Mouse (Mus musculus) frontal cortex, adult (tissue): ENCODE measurements around the gene Npb.
"Not testable (repeated sequence)": the region's sequence is repeated elsewhere in the genome, so short reads cannot be mapped to it uniquely, and the experiment has no call there.

Source experiments
- ATAC-seq: cut with Nextera tagmentation; 2 replicates; pipeline ENCODE4 v1.9.2; 2017; ENCODE audit warnings: mild to moderate bottlenecking, moderate library complexity, mixed read lengths; ENCODE audit not compliant: low TSS enrichment

Npb gene

DNA sequence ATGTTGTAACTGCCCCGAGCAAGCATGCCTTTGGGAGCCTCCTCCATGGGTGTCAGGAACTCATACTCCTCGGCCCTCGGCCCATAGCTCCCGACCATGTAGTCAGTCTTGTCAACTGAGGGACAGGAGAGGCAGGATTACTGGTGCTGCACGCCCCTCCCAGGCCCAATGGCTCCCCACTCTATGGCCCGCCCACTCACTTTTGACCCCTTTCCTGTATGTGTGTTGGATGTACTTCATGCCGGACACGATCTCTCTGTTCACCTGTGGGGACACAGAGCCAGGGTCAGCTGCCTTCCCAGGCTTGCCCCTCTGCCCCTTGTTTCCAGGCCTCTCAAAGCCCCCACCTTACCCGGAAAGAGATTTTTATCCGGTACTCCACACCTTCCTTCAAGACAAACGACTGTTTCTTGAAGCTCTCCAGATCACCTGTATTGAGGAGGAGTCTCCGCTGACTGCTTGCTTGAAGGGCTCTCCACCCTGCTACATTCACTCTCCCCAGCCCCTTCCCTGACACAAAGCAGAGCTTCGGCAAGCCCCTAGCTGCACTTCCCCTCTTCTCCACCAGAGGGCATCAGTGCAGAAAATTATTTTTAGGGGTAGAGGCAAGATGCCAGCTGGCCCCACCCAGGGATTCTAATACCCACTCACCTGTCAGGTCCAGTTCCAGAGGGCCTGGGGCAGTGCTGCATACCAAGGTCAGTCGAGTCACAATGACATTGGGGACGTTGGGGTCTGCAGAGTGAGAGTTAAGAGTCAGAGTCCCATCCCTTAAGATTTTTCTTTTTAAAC is 28.8 kb upstream of the Npb start:
- ATAC-seq: no peak

DNA sequence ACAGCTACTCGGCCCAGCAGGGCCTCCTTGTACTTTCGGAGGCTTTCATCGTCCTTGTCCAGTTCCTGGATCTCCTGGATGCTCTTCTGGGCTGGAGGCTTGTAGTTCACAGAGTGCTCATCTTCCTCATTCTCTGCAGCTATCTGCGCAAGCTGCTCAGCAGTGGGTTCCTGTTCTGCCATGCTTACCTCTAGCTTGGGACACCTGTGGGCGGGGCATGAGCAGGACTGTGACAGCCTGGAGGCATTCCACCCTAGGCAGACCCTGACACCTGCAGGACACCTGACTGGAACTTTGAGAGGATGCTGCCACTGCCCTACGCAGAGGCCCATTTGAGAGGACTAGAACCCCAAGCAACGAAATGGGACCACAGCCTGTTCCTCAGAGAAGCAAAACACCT is 28.1 kb upstream of the Npb start:
- no peak for ATAC-seq

DNA sequence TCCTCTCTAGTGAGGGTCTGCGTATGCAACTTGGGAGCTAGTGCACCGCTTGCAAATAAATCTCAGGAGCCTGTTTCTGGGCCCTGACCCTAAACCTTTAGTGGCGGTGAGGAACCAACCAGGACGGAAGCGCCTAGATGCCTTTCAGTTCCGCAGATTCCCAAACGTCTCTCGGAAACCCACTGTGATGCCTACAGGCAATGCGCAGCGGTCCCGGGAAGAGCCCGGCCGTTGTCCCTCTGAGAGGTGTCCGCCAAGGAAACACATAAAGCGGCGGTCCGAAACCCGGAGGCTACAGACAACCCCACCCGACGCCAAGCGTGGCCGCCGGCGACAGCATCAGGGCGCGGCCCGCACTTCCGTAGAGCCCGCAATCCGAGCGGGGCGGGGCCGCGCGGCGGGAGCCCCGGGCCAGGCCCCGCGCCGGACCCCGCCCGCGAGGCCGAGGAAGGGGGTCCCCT is 27.4 kb upstream of the Npb start:
- 0 out of 2 replicates have a peak, but pooled peaks have one; percentile 12 for ATAC-seq

DNA sequence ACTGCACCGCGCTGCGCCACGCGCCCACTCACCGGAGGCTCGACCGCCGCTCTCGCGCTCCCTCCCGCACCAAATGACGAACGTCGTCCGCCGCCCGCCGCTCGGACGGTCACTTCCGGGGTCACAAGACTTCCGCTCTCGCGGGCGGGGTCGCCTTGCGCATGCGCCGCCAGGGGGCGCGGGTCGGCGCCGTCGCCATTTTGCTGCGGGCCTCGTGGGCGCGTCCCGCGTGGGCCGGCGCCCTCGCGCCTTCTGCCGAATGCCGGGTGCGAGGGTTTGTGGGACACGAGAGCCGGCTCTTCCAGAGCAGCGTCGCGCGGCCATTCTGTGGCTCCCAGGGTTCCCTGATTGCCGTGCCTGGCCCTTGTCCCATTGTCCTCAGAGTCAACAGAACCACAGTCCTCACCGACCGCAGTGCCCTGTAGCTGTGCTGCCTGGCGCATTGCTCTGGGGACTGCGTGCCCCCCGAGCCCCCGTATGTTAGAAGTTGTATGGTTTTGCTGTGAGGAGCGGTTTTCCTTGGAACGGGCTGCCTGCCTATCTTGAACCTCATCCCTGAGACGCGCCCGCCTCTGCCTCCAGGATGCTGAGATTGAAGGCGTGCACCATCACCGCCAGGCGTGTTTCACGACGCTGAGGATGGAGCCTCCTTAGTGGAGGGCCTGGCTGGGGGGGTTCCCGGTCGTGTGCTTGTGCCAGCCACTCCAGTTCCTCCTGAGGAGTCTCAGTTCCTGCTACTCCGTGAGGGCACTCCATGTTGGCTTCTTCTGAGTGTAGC is 26.6 kb upstream of the Npb start, which contains the start of gene Arhgdia:
TSS of gene Arhgdia (minus strand) at position 135 of the 778 bp plus-strand sequence.
- peak; percentile 57; the same call in 1 of the 2 replicates for ATAC-seq

DNA sequence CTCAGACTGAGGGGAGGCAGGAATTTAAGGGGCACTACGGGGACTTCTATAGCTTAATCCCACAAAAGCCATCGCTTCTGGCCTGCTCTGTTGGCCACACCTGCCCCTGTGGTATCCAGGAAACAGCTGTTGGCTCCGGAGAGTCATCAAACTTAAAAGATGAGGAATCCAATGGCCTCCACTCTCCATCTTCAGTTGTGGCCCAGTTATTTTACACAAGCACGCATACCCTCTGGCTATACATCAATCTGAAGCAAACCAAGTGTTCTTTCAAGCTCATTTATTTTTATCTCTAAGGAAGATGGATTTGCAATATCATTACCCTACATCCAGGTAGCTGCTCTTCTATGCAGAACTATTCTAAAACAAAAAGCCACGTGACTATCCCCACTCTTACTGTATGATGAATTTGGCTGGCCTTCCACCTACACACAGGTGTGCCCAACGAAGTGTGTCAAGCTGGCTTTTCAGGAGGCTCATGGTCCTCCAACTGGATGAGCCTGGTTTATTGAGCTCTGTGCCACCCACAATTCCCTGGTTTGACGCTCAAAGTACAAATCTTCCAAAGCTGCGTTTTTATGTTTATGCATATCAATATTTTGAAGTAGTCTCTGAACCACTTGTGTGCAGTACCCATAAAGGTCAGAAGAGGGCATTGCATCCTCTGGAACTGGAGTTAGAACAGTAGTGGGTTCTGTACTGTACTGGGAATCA is 25.9 kb upstream of the Npb start:
- ATAC-seq: no peak

DNA sequence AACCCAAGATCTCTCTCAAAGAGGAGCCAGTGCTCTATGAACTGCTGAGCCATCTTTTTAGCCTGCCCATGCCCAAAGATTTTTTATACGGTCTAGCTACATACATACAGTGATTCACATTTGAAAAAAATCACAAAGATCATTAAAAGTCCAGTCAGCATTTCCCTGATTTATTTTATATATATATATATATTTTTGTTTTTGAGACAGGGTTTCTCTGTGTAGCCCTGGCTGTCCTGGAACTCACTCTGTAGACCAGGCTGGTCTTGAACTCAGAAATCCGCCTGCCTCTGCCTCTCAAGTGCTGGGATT is 25.3 kb upstream of the Npb start:
- ATAC-seq: not testable (repeated sequence)

DNA sequence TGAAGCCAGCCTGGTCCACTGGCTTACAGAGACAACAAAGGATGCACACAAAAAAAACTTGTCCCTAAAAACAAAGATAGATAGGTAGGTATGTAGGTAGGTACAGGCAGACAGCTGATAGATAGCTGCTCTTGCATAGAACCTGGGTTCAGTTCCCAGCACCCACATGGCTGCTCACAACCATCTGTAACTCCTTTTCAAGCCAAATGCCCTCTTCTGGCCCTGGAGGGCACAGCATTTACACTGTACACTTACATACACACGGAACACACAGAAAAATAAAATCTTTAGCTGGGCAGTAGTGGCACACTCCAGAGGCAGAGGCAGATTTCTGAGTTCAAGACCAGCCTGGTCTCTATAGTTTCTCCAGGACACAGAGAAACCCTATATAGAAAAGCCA is 24.3 kb upstream of the Npb start:
- ATAC-seq: no peak

DNA sequence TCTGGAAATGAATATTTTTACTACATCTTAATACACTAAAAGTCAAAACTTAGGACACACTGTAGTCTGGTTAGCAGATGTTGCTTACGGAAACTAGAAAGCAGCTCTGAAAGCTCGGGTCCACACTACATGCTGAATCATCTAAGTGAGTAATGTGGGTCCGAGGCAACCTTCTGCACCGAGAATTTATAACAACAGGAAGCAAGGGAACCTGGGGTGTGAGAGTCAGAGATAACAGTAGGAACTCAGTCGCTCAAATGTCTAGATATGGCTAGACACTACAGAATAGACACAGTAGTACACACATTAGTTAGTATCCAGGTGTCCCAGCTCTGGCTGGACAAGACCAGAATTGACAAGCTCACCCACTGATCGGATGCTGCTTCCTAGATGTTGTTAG is 19.7 kb upstream of the Npb start:
- ATAC-seq: no peak

DNA sequence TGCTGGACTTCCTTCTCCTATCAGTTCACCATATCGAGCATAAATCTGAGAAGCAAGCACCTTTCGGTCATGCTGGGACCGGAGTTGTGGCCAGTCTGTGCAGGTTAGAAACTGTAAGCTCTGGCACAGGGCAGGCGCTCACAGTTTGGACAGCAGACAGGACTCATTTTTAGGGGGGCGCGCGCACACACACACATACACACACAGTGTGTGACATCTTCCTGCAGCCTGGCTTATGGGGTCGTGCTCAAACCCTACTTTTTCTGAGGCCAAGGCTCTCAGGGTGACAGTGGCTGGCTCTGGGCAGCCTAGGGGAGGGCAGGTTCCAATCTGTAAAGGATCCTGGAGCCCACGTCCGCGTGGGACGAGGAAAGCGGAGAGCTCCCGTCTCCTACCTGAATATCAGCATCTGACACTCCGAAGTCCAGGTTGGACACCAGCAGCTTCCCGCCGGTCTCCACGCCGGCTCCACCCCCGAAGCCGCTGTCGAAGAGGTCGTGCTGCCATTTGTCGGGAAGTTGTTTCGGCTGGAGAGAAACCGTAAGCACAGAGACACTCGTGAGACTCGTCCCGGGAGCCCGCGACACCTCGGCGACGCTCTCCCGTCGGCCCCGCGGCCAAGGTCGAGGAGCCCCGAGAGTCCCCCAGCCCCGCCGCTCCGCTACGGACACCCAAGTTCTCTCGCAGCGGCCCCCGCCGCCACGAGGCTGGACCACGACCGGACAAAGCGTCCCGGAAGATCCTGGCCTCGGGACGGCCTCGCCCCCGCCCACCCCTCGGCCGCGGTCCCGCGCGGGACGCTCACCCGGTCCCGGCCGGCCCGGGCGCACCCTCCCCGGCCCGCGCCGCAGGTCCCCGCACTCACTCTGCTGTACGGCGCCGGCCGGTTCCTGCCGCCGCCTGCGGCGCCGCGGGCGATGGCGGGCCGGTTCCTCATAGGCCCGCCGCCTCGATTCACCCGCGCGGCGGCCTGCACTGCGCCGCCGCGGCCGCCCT is 10.7 kb upstream of the Npb start:
- ATAC-seq: no peak; the same call in 1 of the 2 replicates

DNA sequence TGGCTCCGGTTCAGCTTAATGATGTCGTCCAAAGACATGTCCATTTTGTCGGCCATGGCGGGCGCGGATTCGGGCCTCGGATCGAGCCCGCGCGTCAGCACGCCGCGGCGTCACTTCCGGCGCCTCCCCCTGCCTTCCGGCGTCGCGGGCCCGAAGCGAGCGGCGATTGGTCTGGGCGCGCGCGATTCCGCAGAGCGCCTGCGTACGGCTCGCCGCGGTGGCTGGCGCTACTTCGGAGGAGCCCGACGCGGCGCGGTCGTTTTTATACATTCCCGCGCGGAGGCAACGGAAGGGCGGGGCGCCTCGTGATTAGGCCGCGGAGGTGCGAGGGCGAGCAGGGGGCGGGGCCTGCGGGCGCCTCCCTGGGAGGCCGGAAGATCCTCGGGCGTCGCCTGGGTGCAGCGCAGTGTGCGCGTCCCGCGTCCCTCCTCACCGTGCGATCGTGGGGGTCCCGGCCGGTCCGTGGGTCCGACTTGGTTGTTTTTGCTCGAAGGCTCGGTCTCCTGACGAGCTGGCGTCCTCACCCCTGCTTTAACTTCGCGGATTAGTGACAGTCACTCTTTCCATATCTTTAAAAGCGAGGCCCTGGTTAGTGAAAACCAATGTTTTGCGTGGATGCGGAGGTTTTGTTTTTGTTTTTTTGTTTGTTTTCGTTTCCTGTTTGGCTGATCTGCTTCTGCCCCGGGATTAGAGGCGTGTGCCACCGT is 9.8 kb upstream of the Npb start, which contains the start of the genes Alyref and Anapc11:
TSS of gene Alyref (minus strand) at position 83 of the 707 bp plus-strand sequence.
TSS of gene Anapc11 (plus strand) at position 139 of the 707 bp plus-strand sequence.
- ATAC-seq: peak; percentile 99

DNA sequence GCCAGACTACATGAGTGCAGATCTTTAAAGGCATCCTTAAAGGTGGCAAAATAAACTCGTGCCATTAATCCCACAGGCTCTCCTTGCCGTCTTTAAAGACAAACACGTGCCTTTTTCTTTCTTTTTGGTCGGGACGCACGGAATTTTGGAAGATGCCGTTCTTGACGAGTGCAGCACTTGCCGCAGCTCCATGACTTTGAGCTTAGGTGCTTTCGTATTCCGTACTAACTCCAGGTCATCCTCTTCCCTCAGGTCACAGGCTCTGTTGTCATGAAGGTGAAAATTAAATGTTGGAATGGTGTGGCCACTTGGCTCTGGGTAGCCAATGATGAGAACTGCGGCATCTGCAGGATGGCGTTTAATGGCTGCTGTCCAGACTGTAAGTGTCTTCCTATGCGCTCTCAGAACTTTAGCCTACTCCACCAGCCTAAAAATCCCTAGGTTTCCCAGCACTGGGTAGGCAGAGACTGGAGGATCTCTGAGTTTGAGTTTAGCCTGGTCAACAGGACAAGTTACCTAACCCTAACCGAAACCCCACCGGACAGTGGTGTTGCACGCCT is 9.2 kb upstream of the Npb start:
- no peak for ATAC-seq

DNA sequence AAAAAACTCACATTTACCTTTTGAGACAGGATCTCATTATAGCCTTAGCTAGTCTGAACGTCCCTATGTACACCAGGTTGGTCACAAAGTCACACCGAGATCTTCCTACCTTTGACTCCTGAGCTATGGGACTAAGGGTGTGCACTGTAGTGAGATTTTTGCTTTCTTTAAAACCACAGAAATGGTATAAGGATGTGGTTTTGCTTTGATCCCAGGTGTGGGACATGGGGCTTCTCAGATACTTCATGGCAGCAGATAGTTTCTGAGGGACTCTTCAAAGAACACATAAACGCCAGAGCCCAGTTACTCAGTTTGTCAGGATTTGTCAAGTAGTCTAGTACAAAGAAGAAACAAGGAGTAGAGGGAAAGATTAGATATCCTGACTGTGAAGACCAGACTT is 7.6 kb upstream of the Npb start:
- ATAC-seq: no peak

DNA sequence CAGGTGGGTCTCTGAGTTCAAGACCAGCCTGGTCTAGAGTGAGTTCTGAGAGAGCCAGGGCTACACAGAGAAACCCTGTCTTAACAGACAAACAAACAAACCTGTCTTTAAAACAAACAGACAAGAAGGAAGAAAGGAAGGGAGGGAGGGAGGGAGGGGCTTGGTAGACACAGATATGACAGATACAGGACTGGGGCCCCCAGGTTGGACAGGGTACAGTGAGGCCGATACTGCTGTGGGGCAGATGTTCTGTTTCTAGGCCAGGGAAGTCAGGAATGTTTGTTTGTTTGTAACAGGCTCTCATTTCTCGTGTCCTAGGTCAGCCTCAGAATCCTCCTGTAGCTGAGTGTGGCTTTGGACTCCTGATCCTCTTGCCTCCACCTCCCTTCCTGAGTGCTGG is 4.7 kb upstream of the Npb start:
- no peak for ATAC-seq

DNA sequence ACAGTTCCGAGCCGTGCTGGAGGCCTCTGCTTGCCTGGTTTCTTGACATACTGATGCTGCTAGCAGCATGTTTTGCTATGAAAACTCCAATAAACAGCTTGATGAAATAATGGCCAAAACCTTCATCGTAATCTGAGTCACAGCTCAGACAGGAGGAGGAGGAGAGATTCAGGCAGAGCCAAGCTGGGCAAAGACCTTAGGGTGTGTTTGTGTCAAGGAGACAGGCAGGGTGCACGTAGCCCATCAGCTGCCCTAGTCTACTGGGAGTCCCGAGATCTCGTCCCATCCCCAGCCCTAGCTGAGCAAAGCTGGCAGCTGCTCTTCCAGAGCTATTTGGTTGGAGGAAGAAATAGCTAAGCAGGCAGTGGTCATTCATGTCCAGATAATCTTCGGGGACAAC is 2.6 kb upstream of the Npb start:
- ATAC-seq: no peak

DNA sequence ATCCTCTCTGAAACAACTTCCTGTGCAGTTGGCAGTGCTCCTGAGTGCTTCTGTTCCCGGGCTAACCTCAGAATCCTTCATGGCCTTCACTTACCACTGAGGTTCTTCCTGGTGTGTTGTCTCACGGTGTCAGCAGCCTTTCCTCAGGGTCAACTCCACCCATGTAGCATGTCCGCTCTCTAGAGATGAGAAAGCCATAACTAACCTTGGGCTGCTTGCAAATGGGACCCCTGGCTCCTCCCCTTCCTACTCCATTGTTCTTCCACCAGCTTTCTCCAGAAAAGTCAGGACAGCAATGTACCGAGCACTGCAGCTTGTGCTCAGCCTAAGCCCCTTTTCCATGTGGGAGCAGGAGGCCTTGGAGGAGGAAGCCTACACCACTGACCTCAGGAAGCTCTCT is 1.5 kb upstream of the Npb start:
- ATAC-seq: no peak

DNA sequence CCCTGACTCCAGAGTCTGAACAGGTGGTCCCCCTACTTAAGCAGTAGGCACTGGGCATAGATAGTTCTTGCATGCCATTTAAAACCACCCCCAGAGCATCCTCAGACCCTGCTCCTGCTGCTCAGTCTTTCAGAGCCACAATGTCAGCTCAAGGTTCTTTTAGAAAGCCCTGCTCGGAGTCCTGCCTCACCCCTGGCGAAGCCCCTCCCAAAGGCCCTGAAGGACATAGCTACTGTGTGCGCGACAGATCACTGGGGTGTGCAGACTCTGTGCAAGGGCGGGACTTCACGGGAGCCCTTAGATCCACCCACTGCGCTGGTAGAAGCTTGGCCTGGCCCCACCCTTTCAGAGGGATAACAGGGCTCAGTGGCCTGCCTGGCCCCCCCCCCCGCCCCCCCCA is 973 bp downstream of the Npb start:
- ATAC-seq: peak; percentile 12; the same call in 1 of the 2 replicates

DNA sequence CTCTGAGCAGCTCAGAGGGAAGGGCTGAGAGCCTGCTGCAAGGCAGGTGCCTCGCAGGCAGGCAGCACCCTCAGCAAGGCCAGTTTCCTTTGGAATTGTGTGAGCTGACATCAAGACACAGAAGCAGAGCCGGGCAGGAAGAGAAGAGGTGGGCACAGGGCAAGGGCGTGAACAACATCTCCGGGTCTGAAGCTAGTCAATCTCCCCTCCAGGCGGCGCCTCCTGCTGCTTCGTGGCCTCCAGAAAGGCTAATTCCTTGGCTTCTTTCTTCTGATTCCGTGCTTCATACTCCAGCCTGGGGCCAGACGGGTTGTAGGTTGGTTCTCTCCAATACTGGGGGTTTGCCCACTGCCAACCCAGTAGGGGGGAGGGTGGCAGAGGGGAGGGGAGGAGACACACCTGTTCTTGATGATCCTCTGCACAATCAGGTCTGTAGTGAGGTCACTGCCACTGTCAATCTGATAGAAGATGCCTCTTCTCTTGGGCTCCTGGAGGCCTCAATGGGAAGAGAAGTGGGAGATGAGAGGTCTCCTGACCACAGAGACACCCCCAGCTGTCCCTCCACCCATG is 2.3 kb downstream of the Npb start:
- ATAC-seq: no peak

DNA sequence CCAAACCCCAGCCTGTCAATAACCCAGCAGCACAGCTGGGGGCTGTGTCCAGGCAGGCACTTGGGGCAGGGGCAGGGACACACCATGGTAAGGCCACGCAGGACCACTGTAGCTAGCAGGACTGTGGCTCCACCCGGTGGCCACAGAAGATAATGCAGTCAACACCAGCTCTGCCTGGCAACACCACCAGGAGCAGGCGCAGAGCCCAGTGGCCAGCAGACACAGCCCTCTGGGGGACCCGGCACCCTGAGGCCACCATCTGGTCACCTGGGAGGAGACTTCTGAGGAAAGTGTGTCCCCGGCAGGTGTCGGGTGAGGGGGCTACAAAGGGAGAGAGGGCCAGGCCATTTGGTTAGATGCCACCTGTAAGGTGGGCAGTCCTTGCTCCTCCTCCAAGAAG is 4.5 kb downstream of the Npb start:
- 0 out of 2 replicates have a peak, but pooled peaks have one; percentile 21 for ATAC-seq

DNA sequence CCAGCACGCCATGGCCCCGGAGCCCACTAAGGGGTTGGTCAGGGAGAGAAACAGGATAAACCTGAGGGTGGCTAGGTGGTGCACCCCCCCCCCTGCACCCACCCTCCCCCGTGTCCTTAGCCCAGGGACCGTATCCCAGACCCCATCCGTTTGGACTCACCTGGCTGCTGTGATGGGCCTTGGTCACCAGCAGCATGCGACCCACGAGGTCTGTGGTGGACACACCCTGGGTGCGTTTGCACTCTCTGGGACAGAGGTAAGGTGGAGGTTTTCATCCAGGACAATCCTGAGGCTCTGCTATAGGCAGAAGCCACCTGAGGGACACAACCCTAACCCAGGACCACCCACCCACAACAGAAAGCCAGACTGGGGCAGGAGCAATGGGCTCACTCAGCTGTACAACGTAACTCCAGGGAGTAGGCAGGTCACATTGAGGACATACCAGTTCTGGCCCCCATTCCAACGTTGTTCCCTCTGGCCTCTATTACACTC is 5.2 kb downstream of the Npb start:
- ATAC-seq: no peak

DNA sequence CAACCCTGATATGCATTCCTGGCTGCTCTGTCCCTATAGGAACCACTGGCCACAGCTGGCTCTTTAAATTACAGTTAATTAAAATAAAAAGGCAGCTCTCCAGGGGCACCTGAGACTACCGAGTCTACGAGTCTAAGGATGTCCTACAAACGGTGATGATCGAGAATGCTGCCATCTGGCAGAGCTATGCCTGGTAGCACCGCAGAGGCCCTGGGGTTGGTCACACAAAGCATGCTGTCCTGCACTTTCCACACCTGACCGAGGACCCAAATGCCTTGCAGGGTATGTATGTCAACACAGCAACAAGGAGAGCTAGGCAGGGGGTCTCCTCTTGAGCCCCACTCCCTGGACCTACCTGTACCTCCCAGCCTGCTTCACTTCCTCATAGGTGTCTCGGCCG is 5.7 kb downstream of the Npb start:
- no peak for ATAC-seq
